Mouse (Mus musculus) G1E-ER4 (cell line): ENCODE data around the gene Dnah14. TPM values are rescaled to one million over a fixed set of nuclear protein-coding genes. Genes with fewer than 3 reads are reported as not detected.

Source experiments
- GATA1 ChIP-seq: IDR thresholded peaks from one replicate; pipeline ENCODE4 v1.8.0; 2012; ENCODE audit warnings: low read length, inconsistent platforms
- polyA plus RNA-seq: library from polyadenylated mRNA; stranded (reverse); fragments of >175 nt; gene quantifications from 2 replicates; pipeline ENCODE4 v1.2.3, GENCODE M21; 2012

Gene Dnah14
- polyA plus RNA-seq, 1 experiment = not detected

DNA sequence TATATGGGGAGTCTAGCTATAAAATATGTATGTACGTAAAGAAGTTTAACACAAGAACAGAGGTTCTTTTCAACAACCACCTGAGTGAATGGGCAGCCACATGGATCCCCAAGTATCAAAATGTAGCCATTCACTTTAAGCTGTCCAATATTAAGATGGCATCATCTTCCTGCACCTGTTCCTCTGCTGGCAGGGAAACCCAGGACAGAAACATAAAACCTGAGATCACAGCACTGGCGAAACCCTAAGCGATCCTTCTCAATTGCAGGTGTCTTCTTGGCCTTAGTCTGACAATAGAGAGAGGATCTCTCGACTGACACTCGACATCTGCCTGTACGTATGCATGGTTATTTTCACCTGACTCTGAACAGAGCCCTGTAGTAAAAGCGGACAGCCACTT lies 250.4 kb downstream of the Dnah14 start:
- TF ChIP-seq GATA1 = no peak

DNA sequence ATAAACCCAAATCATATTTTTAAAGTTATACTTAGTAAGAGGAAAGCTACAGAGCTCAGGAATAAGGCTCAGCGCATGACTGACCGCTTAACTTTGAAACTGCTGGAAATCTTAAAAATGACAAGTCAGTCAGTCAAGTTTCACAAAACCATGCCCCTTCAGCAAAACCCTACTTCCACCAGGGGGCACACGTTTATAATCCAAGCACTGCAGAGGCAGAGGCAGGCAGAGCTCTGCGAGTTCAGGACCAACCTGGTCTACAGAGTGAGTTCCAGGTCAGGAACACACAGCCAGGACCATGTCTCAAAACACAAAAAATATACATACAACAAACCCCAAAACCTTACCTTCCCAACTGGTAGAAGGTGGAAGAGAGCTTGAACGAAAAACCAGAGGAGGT lies 252.0 kb downstream of the Dnah14 start:
- TF ChIP-seq GATA1 = no peak

DNA sequence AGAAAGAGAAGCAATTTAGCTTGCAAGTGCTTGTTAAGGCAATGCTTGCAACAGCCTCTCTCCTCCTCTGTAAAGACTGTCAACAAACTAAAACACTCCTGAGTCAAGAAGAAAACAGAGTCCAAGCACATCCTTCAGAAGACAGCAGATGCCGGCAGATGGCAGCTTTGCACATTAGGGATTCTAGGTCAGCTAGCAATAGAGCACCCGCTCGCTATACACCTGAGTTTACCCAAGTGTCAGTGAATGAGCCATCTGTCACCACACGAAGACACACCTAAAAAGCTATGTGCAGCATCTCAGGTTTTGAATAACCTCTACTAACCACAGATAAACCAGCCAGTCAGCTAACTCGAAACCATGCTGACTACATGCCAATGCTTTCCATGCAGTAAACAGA lies 256.4 kb downstream of the Dnah14 start:
- TF ChIP-seq GATA1 = no peak

DNA sequence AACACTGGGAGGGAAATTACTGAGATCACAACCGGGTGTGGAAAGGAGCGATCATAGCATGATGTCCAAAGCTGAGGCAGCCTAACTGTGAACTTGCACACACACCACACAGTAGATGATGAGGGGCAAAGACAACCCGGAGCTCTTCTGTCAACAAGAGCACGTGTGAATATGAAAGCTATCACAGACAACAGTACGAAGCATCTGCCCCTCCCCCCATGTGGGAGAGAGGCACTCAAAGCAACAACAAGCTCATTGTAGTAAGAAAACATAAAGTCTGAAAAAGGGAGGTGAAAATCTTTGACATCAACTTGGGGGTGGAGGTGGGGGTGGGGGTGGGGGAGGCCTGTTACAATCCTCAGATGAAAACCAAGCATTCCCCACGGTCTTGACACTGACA lies 256.8 kb downstream of the Dnah14 start:
- TF ChIP-seq GATA1 = no peak

- no peak for TF ChIP-seq GATA1
These were observed 261.8 kb downstream of the Dnah14 start for GRCm38 (mm10) chr1:181838111-181838510.

- TF ChIP-seq GATA1 = no peak
These were observed 263.5 kb downstream of the Dnah14 start for GRCm38 (mm10) chr1:181839746-181840366.

- TF ChIP-seq GATA1 = no peak
These were observed 265.0 kb downstream of the Dnah14 start for GRCm38 (mm10) chr1:181841396-181841795.

DNA sequence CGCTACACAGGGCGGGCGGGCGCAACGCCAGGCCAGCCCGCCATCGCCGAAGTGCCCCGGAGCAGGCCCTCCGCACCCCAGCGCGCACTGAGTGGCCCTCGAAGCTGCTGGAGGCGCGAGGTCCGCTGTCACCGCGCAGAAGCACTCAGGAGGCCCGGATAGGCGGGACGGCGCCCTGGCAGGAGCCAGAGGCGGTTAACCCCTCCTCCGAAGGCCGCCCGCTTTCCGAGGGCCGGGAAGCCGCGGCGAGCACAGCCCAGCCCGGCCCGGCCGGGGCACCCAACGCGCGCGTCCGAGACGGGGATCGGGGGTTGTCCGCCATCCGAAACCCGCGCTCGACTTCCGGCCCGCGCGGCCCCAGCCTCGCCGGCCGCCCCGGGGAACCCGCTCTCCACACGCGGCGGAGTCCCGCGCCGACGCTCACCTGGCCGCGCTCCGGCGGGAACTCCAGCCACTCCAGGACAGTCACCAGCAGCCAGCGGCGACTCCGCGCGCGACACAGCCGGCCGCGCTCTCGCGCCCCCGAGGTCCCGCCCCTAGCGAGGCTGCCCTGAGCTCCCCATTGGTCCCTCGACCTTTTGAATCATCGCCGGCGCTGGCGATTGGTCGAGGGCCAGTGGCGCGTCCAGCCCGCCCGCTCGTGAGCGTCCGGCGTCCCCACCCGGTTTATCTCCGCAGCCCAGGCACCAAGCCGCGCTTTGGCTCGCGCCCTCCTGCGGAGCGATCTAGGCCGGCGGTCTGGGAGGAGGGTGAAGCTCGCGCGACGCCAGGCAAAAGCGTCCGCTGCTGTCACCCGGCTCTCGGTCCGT lies 265.7 kb downstream of the Dnah14 start:
- no peak for TF ChIP-seq GATA1

- TF ChIP-seq GATA1 = no peak
These were observed 266.4 kb downstream of the Dnah14 start, which contains the start of gene Lbr for GRCm38 (mm10) chr1:181842781-181843180. TSS of gene Lbr (minus strand) at chr1:181843046.

GRCm38 (mm10) chr1:181844874-181845547 lies 268.7 kb downstream of the Dnah14 start:
- TF ChIP-seq GATA1 = no peak

DNA sequence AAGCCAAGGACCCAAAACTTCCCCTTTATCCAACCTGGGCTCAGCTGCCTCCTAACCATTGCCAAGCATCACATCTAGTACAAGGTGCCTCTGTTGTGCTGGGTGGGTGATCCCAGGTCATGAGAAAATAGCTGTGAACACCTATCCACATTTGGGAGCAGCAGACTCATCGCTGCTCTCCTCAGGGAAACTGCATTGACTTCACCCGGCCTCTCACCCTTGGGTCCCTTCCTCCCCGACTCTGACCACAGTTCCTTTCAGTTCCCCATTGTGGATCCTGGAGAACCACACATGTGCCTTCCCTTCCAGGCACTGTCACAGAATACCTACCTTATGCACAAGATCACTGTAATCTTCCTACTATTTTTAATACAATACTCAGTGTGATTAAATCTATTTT lies 269.4 kb downstream of the Dnah14 start:
- no peak for TF ChIP-seq GATA1

DNA sequence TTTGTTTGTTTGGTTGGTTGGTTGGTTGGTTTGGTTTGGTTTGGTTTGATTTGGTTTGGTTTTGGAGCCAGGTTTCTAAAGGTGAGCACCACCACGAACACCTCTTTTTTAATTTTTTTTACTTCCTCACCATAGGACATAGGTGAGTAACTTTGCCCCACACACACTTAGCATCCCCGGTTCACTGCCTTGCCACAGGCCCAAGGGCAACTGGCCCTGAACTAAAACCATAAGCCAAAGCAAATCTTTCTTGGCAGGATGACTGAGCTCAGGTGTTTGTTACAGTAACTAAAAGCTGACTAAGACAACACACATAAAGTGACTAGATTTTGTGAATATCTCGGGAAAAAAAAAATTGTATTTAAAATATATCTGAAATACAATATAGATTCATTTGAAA lies 271.0 kb downstream of the Dnah14 start:
- no peak for TF ChIP-seq GATA1

DNA sequence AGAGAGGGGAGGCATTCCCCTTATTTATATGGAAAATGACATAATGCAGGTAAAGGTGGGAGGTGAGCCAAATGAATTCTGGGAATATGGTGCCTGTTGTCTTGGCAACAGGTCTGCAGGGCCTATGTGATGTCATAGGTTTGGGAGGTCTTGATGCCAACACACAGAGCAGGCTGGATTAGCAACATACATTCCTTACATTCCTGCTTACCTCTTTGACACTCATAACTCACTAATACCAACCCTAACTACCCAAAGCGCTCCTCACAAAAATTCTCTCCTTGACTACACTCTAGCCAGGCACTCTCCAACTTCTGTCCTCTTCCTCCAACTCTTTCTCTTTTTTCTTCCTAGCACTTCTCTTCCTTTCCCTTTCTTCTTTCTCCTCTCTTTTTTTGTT lies 271.9 kb downstream of the Dnah14 start:
- no peak for TF ChIP-seq GATA1

GRCm38 (mm10) chr1:181850441-181850840 lies 274.1 kb downstream of the Dnah14 start:
- TF ChIP-seq GATA1 = no peak

- TF ChIP-seq GATA1 = no peak
These were observed 275.4 kb downstream of the Dnah14 start for GRCm38 (mm10) chr1:181851521-181852310.

DNA sequence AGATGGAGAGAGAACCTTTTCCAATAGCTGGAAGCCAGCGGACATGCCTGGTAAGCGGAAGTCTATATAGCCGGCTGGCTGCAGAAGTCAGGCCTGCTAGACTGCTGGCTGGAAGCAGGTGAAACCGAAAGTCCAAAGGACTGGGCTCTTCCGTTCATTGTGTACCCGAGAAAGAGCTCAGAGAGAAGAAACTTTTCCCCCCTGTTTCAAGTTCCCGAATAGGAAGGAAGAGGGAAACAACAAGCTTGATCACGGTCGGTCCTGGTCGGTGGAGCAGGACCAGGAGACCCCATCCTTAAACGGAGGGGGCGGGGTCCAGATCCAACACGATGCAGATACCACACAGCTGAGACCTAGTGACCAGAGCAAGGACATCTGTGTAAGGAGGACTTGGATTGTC lies 276.1 kb downstream of the Dnah14 start:
- TF ChIP-seq GATA1 = no peak
